Mouse (Mus musculus): Measurements from ENCODE around the gene Spink4. TPM values are rescaled to one million over a fixed set of nuclear protein-coding genes. Genes with fewer than 3 reads are reported as not detected.

The Spink4 gene
- polyA plus RNA-seq, 2 experiments = 0.58 to 1.3 TPM

- TF ChIP-seq CTCF (IDR thresholded peaks at IDR 0.05; ENCODE audit: low read depth) (no peak), EP300 (IDR thresholded peaks at IDR 0.05; ENCODE audit: low read depth) (no peak)
- no peak overlapping the region for H3K4me2 ChIP-seq (ENCODE audit: low read depth)
- no peaks in the 10 kb centered on the region for H3K9me3 ChIP-seq (ENCODE audit: control insufficient read depth, low read length)
- no peak for DNase-seq (ENCODE audit: low read depth in 3 of 3, low spot score in 3 of 3)
- no peak overlapping the region for H3K9ac ChIP-seq (replicated peaks)
- WGBS (ENCODE audit: insufficient replicate concordance) = 43% methylated on average over 5 of the region's 5 CpGs
- ATAC-seq (ENCODE audit: insufficient read depth) = no peak
- peaks cover 0 to 38% of the 10 kb centered on the region in 2 experiments; a peak in 3 of 4 replicates for H3K4me1 ChIP-seq (replicated peaks; ENCODE audit: control insufficient read depth in 2 of 2, insufficient read depth in 2 of 2, low read length in 1 of 2)
- no peaks in the 10 kb centered on the region for H3K36me3 ChIP-seq (replicated peaks; ENCODE audit: control insufficient read depth, insufficient read depth, low read depth)
- no peaks in the 10 kb centered on the region for H3K27me3 ChIP-seq (ENCODE audit: control insufficient read depth, insufficient read depth, low read length)
- no peak overlapping the region for H3K4me3 ChIP-seq (ENCODE audit: insufficient read depth in 1 of 2, low read depth in 2 of 2, low read length in 2 of 2)
- H3K27ac ChIP-seq = no peak overlapping the region
Observed at GRCm38 (mm10) chr4:40874794-40875552, 44.9 kb upstream of the Spink4 start.

GRCm38 (mm10) chr4:40875842-40876241 is 44.0 kb upstream of the Spink4 start:
- no peak for ATAC-seq (ENCODE audit: insufficient read depth)
- Histone ChIP-seq H3K36me3 (replicated peaks; ENCODE audit: control insufficient read depth, insufficient read depth, low read depth) (no peaks in the 10 kb centered on the region), H3K4me2 (ENCODE audit: low read depth) (no peak overlapping the region), H3K9me3 (ENCODE audit: control insufficient read depth, low read length) (no peaks in the 10 kb centered on the region), H3K27ac (no peak overlapping the region), H3K4me1 (replicated peaks; ENCODE audit: control insufficient read depth in 2 of 2, insufficient read depth in 2 of 2, low read length in 1 of 2) (peaks cover 0 to 31% of the 10 kb centered on the region in 2 experiments; a peak in 3 of 4 replicates), H3K4me3 (ENCODE audit: insufficient read depth in 1 of 2, low read depth in 2 of 2, low read length in 2 of 2) (no peak overlapping the region), H3K9ac (replicated peaks) (no peak overlapping the region), H3K27me3 (ENCODE audit: control insufficient read depth, insufficient read depth, low read length) (no peaks in the 10 kb centered on the region)
- TF ChIP-seq EP300 (IDR thresholded peaks at IDR 0.05; ENCODE audit: low read depth) (no peak), CTCF (IDR thresholded peaks at IDR 0.05; ENCODE audit: low read depth) (no peak)
- WGBS (ENCODE audit: insufficient replicate concordance) = 71% methylated on average over 20 of the region's 20 CpGs
- no peak for DNase-seq (ENCODE audit: low read depth in 3 of 3, low spot score in 3 of 3)

- H3K9ac ChIP-seq (replicated peaks) = no peak overlapping the region
Observed at GRCm38 (mm10) chr4:40876814-40877371, 43.0 kb upstream of the Spink4 start.

GRCm38 (mm10) chr4:40877528-40877927 is 42.3 kb upstream of the Spink4 start:
- Histone ChIP-seq H3K9ac (replicated peaks) (no peak overlapping the region), H3K4me3 (ENCODE audit: insufficient read depth in 1 of 2, low read depth in 2 of 2, low read length in 2 of 2) (no peak overlapping the region), H3K9me3 (ENCODE audit: control insufficient read depth, low read length) (no peaks in the 10 kb centered on the region), H3K4me2 (ENCODE audit: low read depth) (peak overlapping the region; percentile 28), H3K4me1 (replicated peaks; ENCODE audit: control insufficient read depth in 2 of 2, insufficient read depth in 2 of 2, low read length in 1 of 2) (peaks cover 0 to 31% of the 10 kb centered on the region in 2 experiments; a peak in 3 of 4 replicates), H3K27me3 (ENCODE audit: control insufficient read depth, insufficient read depth, low read length) (no peaks in the 10 kb centered on the region), H3K36me3 (replicated peaks; ENCODE audit: control insufficient read depth, insufficient read depth, low read depth) (no peaks in the 10 kb centered on the region), H3K27ac (no peak overlapping the region)
- 32% methylated on average over 5 of the region's 5 CpGs for WGBS (ENCODE audit: insufficient replicate concordance)
- TF ChIP-seq CTCF (IDR thresholded peaks at IDR 0.05; ENCODE audit: low read depth) = no peak
- TF ChIP-seq EP300 (IDR thresholded peaks at IDR 0.05; ENCODE audit: low read depth) = no peak
- DNase-seq (ENCODE audit: low read depth in 3 of 3, low spot score in 3 of 3) (no peak), ATAC-seq (ENCODE audit: insufficient read depth) (no peak)

More at GRCm38 (mm10) chr4:40876814-40877371, 43.0 kb upstream of the Spink4 start:
- no peak for TF ChIP-seq EP300 (IDR thresholded peaks at IDR 0.05; ENCODE audit: low read depth)
- TF ChIP-seq CTCF (IDR thresholded peaks at IDR 0.05; ENCODE audit: low read depth) = no peak
- no peaks in the 10 kb centered on the region for H3K27me3 ChIP-seq (ENCODE audit: control insufficient read depth, insufficient read depth, low read length)
- H3K27ac ChIP-seq = no peak overlapping the region
- WGBS (ENCODE audit: insufficient replicate concordance) = 25% methylated on average over 12 of the region's 12 CpGs
- no peaks in the 10 kb centered on the region for H3K36me3 ChIP-seq (replicated peaks; ENCODE audit: control insufficient read depth, insufficient read depth, low read depth)
- H3K4me3 ChIP-seq (ENCODE audit: insufficient read depth in 1 of 2, low read depth in 2 of 2, low read length in 2 of 2) = peak overlapping the region in 1 of 2 experiments; percentile 8; a peak in 1 of 4 replicates
- H3K9me3 ChIP-seq (ENCODE audit: control insufficient read depth, low read length) = no peaks in the 10 kb centered on the region
- peaks cover 0 to 31% of the 10 kb centered on the region in 2 experiments; a peak in 3 of 4 replicates for H3K4me1 ChIP-seq (replicated peaks; ENCODE audit: control insufficient read depth in 2 of 2, insufficient read depth in 2 of 2, low read length in 1 of 2)
- peak overlapping the region; percentile 28 for H3K4me2 ChIP-seq (ENCODE audit: low read depth)
- ATAC-seq (ENCODE audit: insufficient read depth) (peak; percentile 56; the same call in 1 of the 2 replicates), DNase-seq (ENCODE audit: low read depth in 3 of 3, low spot score in 3 of 3) (no peak)

- no peak for TF ChIP-seq EP300 (IDR thresholded peaks at IDR 0.05; ENCODE audit: low read depth)
- Histone ChIP-seq H3K9me3 (ENCODE audit: control insufficient read depth, low read length) (no peaks in the 10 kb centered on the region), H3K36me3 (replicated peaks; ENCODE audit: control insufficient read depth, insufficient read depth, low read depth) (no peaks in the 10 kb centered on the region), H3K4me3 (ENCODE audit: insufficient read depth in 1 of 2, low read depth in 2 of 2, low read length in 2 of 2) (no peak overlapping the region), H3K4me2 (ENCODE audit: low read depth) (no peak overlapping the region), H3K27ac (no peak overlapping the region), H3K27me3 (ENCODE audit: control insufficient read depth, insufficient read depth, low read length) (no peaks in the 10 kb centered on the region), H3K4me1 (replicated peaks; ENCODE audit: control insufficient read depth in 2 of 2, insufficient read depth in 2 of 2, low read length in 1 of 2) (no peaks in the 10 kb centered on the region), H3K9ac (replicated peaks) (no peak overlapping the region)
- WGBS (ENCODE audit: insufficient replicate concordance) = 79% methylated on average over 10 of the region's 10 CpGs
- ATAC-seq (ENCODE audit: insufficient read depth) (no peak), DNase-seq (ENCODE audit: low read depth in 3 of 3, low spot score in 3 of 3) (no peak)
Observed at GRCm38 (mm10) chr4:40883200-40883599, 36.7 kb upstream of the Spink4 start.
